Mouse (Mus musculus) thymus, adult 2 months (tissue): ENCODE data around the gene Ankrd50. TPM values are rescaled to one million over a fixed set of nuclear protein-coding genes. Genes with fewer than 3 reads are reported as not detected.

Source experiments
- DNase-seq: peaks from one replicate; pipeline ENCODE4 v3.0.0; 2021
- H3K27ac ChIP-seq: fragments of 200-500 bp; 2 replicates; pipeline ENCODE4 v1.5.1; 2012; ENCODE audit warnings: low read length, control low read depth; ENCODE audit not compliant: control insufficient read depth, insufficient read depth
- H3K27me3 ChIP-seq: fragments of 200-500 bp; 2 replicates; pipeline ENCODE4 v1.6.1; 2012; ENCODE audit warnings: mild to moderate bottlenecking, low read length, moderate library complexity, mixed read lengths; ENCODE audit not compliant: control insufficient read depth, insufficient read depth
- H3K36me3 ChIP-seq: fragments of 200-500 bp; 2 replicates; pipeline ENCODE4 v1.6.1; 2012; ENCODE audit warnings: mild to moderate bottlenecking, low read length, moderate library complexity; ENCODE audit not compliant: control insufficient read depth, insufficient read depth
- H3K4me1 ChIP-seq: fragments of 200-500 bp; replicated peaks from 2 replicates; pipeline ENCODE4 v1.6.1; 2012; ENCODE audit warnings: low read length; ENCODE audit not compliant: control insufficient read depth, insufficient read depth
- H3K4me3 ChIP-seq: fragments of 200-500 bp; 2 replicates; pipeline ENCODE4 v1.5.1; 2012; ENCODE audit warnings: mild to moderate bottlenecking, low read length, control low read depth, moderate library complexity; ENCODE audit not compliant: control insufficient read depth, insufficient read depth
- CTCF ChIP-seq: fragments of 200-500 bp; IDR thresholded peaks from 2 replicates; pipeline ENCODE4 v1.5.1; 2012; ENCODE audit warnings: mild to moderate bottlenecking, control low read depth, low read length, moderate library complexity, borderline replicate concordance; ENCODE audit not compliant: control insufficient read depth, poor library complexity, insufficient read depth; ENCODE audit errors: extremely low read depth
- POLR2A ChIP-seq: fragments of 200-500 bp; IDR thresholded peaks from 2 replicates; pipeline ENCODE4 v1.6.1; 2012; ENCODE audit warnings: mild to moderate bottlenecking, low read length, control low read depth, moderate library complexity; ENCODE audit not compliant: control insufficient read depth, poor library complexity, insufficient read depth; ENCODE audit errors: extremely low read depth
- WGBS: fragments of 180-500 bp; shearing (Covaris S2); methylation state at CpG from one replicate; pipeline ENCODE4 v1.1.7; 2018; 5-methylcytosine and 5-hydroxymethylcytosine counted together
- polyA plus RNA-seq: library from polyadenylated mRNA; depleted of rRNA; stranded (reverse); fragments of >200 nt; gene quantifications from 2 replicates; pipeline ENCODE4 v1.2.3, GENCODE M21; 2012

The Ankrd50 gene
- polyA plus RNA-seq, 1 experiment: 66.0 TPM

DNA sequence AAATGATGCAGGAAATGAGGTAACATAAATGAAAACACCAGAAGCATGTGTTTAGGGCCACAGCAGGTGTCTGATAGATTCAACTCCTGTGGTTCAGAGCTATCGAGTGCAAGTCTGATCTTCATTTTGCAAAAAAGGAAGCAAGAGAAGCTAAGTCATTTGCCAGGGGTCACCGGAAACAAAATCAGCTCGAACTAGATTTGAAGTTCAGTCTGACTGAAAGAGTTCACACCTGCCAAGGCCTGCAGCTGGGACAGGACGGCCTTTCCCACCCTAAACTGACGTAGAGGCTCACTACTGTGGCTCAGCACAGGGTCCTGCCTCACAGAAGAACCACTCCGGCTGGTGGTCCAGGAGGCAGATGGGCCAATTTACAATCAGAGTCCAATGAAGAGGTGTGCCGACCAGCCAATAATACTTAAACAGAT lies 44.1 kb downstream of the Ankrd50 start:
- Histone ChIP-seq H3K36me3 (no peaks in the 10 kb centered on the region), H3K27me3 (no peaks in the 10 kb centered on the region), H3K4me3 (no peak overlapping the region), H3K27ac (peak overlapping the region; percentile 97), H3K4me1 (peaks cover 32% of the 10 kb centered on the region)
- 7% methylated on average over 7 of the region's 7 CpGs for WGBS
- peak; percentile 73 for DNase-seq
- TF ChIP-seq POLR2A: no peak
- no peak for TF ChIP-seq CTCF

DNA sequence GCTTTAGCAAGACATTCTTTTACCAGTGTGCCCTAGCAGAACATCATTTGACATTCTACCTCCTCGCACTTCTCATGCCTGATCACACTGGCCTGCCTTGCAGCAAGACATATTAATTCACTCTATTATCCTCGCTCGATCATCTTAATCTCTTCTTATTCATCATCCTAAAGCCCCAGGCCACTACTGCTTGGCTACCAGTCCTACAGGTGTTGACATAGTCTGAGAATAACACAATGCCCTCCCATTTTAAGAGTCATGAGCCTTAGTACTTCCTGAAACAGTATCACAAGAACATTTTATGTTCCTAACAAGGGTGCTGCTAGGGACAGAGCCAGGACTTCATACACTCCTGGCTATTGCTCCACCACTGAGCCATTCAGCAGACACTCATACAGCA lies 48.0 kb downstream of the Ankrd50 start:
- no peak for TF ChIP-seq CTCF
- TF ChIP-seq POLR2A: no peak
- no peaks in the 10 kb centered on the region for H3K27me3 ChIP-seq
- H3K27ac ChIP-seq: no peak overlapping the region
- peaks cover 26% of the 10 kb centered on the region for H3K4me1 ChIP-seq
- WGBS: 98% methylated on average over 3 of the region's 3 CpGs
- DNase-seq: no peak
- H3K36me3 ChIP-seq: no peaks in the 10 kb centered on the region
- no peak overlapping the region for H3K4me3 ChIP-seq

DNA sequence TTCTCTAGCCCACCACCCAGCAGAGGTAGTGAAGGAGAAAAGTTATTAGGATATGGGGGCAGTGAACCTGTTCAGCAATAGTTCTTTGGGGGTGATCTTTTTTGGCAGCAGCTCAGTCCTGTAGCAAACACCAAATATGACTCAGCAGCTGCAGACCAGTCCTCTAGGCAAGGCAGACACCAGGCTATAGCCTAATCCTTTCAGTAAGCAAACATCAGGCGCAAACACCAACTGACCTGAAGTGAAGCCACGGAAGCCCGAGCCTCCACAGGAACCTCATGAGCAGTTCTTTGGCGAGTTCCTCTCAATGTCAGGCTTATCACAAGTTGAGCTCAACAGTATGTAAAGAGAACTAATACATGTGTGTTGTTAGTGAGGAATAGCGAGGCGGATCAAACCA lies 48.8 kb downstream of the Ankrd50 start:
- 94% methylated on average over 6 of the region's 6 CpGs for WGBS
- Histone ChIP-seq H3K27me3 (no peaks in the 10 kb centered on the region), H3K36me3 (no peaks in the 10 kb centered on the region), H3K4me1 (peaks cover 19% of the 10 kb centered on the region), H3K27ac (no peak overlapping the region), H3K4me3 (no peak overlapping the region)
- DNase-seq: no peak
- TF ChIP-seq POLR2A: no peak
- no peak for TF ChIP-seq CTCF

DNA sequence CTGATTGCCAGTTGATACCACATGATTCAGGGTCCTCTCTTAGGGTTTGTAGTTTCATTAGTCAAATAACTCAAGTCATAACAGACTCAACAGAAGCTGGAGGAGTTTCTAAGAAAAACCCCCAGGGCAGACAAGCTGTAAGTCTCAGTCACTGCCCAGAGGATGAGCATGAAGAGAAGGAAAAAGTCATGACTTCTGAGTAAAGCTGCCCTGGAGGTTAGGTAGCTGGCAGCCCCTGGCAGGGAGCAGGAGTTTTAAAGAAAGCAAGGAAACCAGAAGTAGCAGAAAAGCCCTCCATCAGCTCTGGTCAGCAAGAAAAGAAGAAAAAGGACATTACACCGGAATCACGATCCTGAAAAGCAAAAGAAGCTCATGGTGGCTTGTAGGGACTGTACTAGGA lies 50.2 kb downstream of the Ankrd50 start:
- no peak for DNase-seq
- no peak for TF ChIP-seq CTCF
- no peak for TF ChIP-seq POLR2A
- WGBS: 93% methylated on average over 2 of the region's 2 CpGs

DNA sequence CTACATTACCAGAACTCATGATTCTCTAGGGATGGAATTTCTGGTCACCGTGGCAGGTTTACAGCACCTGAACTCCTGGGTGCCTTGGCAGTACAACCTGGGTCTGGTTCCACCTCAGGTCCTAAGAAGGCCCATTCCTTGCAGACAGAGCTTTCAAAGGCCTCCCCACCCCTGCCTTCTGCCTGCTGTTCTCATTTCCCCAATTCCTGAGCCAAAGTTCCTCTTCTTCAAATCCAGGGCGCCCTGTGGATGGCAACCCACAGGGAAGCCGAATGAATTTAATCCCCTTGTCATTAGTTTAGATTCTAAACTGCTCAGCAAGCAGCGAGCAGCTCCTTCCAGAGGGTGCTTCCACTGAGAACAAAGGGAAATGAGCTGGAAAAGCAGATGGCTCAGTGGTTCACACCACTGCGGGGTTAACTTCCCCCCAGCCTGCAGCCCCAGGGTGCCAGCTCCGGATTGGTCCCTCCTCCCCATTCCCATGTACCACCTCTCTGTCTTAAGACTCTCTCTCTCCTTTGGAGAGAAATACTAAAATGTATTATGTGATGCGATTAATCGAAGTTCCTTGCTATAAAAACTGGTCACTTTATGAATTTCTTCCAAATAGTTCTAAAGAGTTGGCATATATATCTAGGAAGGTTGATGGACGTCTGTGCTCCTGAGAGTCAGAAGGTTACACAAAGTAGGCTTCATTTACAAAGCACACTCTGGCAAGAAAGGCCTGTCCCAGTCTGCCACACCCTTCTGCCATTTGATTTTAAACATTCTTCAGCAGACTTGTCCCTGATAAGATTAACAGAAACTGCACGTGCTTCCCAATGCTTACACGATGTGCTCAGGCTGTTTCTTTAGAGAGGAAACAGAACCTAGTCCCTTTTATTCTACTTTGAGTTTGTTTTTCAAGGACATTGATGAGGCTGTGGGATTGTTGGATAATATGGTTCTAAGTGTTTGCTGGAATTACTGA lies 50.9 kb downstream of the Ankrd50 start:
- DNase-seq: no peak
- Histone ChIP-seq H3K4me1 (peaks cover 9% of the 10 kb centered on the region), H3K4me3 (no peak overlapping the region), H3K36me3 (no peaks in the 10 kb centered on the region), H3K27me3 (no peaks in the 10 kb centered on the region), H3K27ac (no peak overlapping the region)
- WGBS: 71% methylated on average over 11 of the region's 11 CpGs
- TF ChIP-seq CTCF: no peak
- no peak for TF ChIP-seq POLR2A

More for the DNA sequence above, 50.2 kb downstream of the Ankrd50 start:
- Histone ChIP-seq H3K27me3 (no peaks in the 10 kb centered on the region), H3K36me3 (no peaks in the 10 kb centered on the region), H3K4me1 (peaks cover 14% of the 10 kb centered on the region), H3K27ac (no peak overlapping the region), H3K4me3 (no peak overlapping the region)

DNA sequence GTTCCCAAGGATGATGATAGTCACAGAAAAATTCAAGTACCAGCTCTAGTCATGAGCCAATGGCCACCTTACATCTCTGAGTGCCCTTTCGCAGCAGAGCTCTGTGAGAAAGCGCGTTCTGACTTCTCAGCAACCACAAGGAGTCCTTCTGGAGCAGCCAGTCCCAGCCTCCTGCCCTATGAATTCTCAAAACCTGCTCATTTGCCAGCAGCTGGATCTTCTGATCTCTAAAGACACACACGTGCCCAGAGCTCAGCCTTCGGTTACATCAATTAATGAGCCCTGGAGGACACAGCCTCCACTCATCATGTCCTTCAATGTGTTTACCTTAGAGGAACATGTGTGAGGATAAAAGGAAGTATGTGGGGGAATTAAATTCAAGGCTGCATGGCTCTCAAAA lies 53.2 kb downstream of the Ankrd50 start:
- H3K4me1 ChIP-seq: peaks cover 5% of the 10 kb centered on the region
- 96% methylated on average over 5 of the region's 5 CpGs for whole genome bisulfite sequencing
- no peaks in the 10 kb centered on the region for H3K36me3 ChIP-seq
- no peak for TF ChIP-seq POLR2A
- no peak for TF ChIP-seq CTCF
- H3K27ac ChIP-seq: no peak overlapping the region
- H3K27me3 ChIP-seq: no peaks in the 10 kb centered on the region
- H3K4me3 ChIP-seq: no peak overlapping the region
- no peak for DNase-seq

DNA sequence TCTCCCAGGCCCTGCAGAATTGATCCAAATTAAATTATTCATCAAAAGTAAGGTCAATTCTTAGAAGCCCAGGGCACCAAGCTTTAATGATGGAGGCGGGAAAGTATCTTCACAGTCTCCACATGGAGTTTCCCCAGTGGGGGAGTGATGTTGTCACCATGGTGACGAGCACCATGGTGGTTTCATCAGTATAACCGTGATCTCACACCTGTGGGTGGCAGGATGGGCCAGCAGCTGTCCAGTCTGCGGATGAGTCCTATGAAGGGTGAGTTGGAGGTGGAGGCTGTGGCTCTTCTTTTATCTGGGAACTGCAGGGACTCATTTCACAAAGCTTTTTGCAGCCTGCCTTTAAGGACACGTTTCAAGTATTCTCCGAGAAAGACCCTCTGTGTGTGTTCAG lies 53.6 kb downstream of the Ankrd50 start:
- Histone ChIP-seq H3K27ac (no peak overlapping the region), H3K36me3 (no peaks in the 10 kb centered on the region), H3K27me3 (no peaks in the 10 kb centered on the region), H3K4me1 (peaks cover 5% of the 10 kb centered on the region), H3K4me3 (no peak overlapping the region)
- WGBS: 93% methylated on average over 6 of the region's 6 CpGs
- TF ChIP-seq CTCF (no peak), POLR2A (no peak)
- DNase-seq: no peak
